Mouse (Mus musculus) cerebellum, adult (tissue): ENCODE data around the gene Nrxn2.

Experiments used
- ATAC-seq: cut with Nextera tagmentation; 2 replicates; pipeline ENCODE4 v1.9.2; 2017; ENCODE audit warnings: mild to moderate bottlenecking, moderate library complexity, mixed read lengths; ENCODE audit not compliant: insufficient number of reproducible peaks, low FRiP score, low TSS enrichment

Nrxn2 gene

GRCm38 (mm10) chr19:6389803-6390202, 28.7 kb upstream of the Nrxn2 start:
- ATAC-seq, result no peak

GRCm38 (mm10) chr19:6390251-6390650, 28.3 kb upstream of the Nrxn2 start:
- ATAC-seq, result no peak

GRCm38 (mm10) chr19:6392743-6393393, 25.7 kb upstream of the Nrxn2 start:
- ATAC-seq, result no peak

GRCm38 (mm10) chr19:6393637-6394036, 24.9 kb upstream of the Nrxn2 start:
- ATAC-seq, result no peak

- no peak for ATAC-seq
Measured at GRCm38 (mm10) chr19:6396237-6396636, 22.3 kb upstream of the Nrxn2 start.

- ATAC-seq, result no peak
Measured at GRCm38 (mm10) chr19:6397582-6398249, 20.8 kb upstream of the Nrxn2 start.

- no peak for ATAC-seq
Measured at GRCm38 (mm10) chr19:6398447-6399284, 19.9 kb upstream of the Nrxn2 start.

GRCm38 (mm10) chr19:6399285-6400095, 19.0 kb upstream of the Nrxn2 start, which contains the start of gene Rasgrp2:
TSS of gene Rasgrp2 (plus strand) at chr19:6399340.
- no peak for ATAC-seq

- ATAC-seq, result no peak
Measured at GRCm38 (mm10) chr19:6400096-6401086, 18.1 kb upstream of the Nrxn2 start.

- ATAC-seq, result no peak
Measured at GRCm38 (mm10) chr19:6401131-6401815, 17.3 kb upstream of the Nrxn2 start.

GRCm38 (mm10) chr19:6401951-6402350, 16.6 kb upstream of the Nrxn2 start:
- ATAC-seq, result no peak

GRCm38 (mm10) chr19:6403869-6404268, 14.7 kb upstream of the Nrxn2 start:
- no peak for ATAC-seq

GRCm38 (mm10) chr19:6405433-6405832, 13.1 kb upstream of the Nrxn2 start:
- no peak for ATAC-seq

- ATAC-seq, result no peak
Measured at GRCm38 (mm10) chr19:6407109-6407508, 11.4 kb upstream of the Nrxn2 start.

GRCm38 (mm10) chr19:6407816-6408510, 10.6 kb upstream of the Nrxn2 start:
- ATAC-seq, result no peak

- ATAC-seq, result no peak
Measured at GRCm38 (mm10) chr19:6408749-6409148, 9.8 kb upstream of the Nrxn2 start.

GRCm38 (mm10) chr19:6409176-6409575, 9.4 kb upstream of the Nrxn2 start:
- ATAC-seq, result no peak

- ATAC-seq, result no peak
Measured at GRCm38 (mm10) chr19:6409936-6410335, 8.6 kb upstream of the Nrxn2 start.
